Mouse (Mus musculus) c-Kit-positive CD71-negative TER-119-negative erythroid progenitor cells, embryonic 14.5 days (primary cell): ENCODE data around the gene Noxred1.
"Not testable (repeated sequence)": the region's sequence is repeated elsewhere in the genome, so short reads cannot be mapped to it uniquely, and the experiment has no call there.

Experiments used
- DNase-seq: peaks from one replicate; pipeline ENCODE4 v3.0.0-alpha.2; 2013; ENCODE audit warnings: low read depth

Gene Noxred1

DNA sequence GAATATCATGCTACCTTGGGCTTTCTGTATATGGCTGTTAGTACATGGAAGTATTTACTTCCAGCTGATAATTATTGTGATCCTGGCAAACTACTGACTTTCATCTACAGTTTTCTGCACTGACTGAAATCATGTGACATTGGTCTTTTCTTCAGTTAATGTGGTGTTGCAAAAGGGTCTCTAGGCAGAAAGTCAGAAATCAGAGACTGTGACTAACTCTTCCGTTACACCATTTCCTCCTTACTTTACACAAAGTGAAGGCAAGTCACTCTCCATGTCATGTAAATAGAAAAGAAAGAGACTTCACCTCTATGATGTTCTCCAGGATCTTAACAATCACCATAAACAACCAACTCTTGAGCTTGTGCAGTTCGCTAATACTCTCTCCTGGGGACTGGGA lies 8.9 kb downstream of the Noxred1 start:
- no peak for DNase-seq

- DNase-seq, result no peak
Measured at GRCm38 (mm10) chr12:87226801-87227200, 11.7 kb downstream of the Noxred1 start.

DNA sequence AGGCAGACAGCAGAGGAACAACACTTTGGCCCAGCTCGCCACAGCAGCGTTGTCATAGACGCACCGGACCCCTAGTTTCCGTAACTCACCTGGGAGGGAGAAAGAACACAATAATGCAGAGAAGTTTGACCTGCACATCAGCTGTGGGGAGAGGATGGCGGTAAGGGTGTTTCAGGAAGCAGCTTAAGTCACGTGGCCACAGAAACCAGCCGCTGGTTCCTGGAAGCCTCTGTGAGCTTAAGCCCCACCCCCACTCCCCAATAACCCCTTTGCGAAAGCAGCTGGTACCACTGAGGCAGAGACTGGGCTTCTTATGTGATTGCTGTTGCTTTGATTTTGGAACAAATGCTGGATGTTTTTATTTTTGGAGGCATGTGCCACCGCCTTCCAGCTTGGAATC lies 13.6 kb downstream of the Noxred1 start:
- no peak for DNase-seq

- DNase-seq, result no peak
Measured at GRCm38 (mm10) chr12:87219362-87219761, 19.2 kb downstream of the Noxred1 start.

GRCm38 (mm10) chr12:87217596-87217995 lies 20.9 kb downstream of the Noxred1 start:
- DNase-seq, result no peak

GRCm38 (mm10) chr12:87216053-87216452 lies 22.5 kb downstream of the Noxred1 start:
- no peak for DNase-seq

GRCm38 (mm10) chr12:87212844-87213606 lies 25.5 kb downstream of the Noxred1 start:
- DNase-seq, result no peak

DNA sequence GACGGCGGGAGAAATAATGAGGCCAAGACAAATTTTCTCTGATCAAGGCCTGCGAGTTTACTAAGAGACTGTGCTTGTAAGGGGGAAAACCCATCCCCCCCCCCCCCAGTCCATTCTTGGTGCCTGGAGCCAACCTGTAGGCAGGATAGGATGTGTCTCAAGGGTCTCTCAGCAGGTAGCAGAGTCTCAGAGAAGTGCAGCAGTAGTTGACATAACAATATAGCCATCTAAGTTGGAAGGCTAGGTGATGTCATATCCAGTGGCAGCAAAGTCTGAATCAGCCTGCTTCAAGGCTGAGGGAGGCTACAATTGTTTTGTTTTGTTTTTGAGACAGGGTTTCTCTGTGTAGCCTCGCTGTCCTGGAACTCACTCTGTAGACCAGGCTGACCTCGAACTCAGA lies 32.7 kb downstream of the Noxred1 start:
- DNase-seq, result not testable (repeated sequence)

DNA sequence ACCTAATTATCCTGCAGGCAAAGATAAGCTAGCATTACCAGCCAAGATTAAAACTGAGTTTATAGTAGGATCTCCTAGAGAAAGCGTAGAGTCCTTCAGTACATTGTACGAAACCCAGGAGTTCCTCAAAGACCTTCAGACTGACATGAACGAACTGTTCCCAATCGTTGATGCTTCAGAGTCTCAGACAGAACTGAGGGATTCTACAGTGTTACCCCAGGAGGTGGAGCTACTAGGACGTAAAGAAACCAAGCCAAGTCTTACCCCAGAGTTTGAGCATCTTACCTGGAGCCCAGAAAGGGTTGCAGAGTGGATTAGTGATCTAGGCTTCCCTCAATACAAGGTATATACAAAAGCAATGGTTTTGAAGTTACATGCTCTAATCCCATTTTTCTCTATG lies 36.8 kb downstream of the Noxred1 start:
- DNase-seq, result no peak

- peak; percentile 42 for DNase-seq
Measured at GRCm38 (mm10) chr12:87199973-87200586, 38.5 kb downstream of the Noxred1 start, which contains the start of gene Tmed8. Gene Tmed8, minus strand, starts transcription at chr12:87200454.

DNA sequence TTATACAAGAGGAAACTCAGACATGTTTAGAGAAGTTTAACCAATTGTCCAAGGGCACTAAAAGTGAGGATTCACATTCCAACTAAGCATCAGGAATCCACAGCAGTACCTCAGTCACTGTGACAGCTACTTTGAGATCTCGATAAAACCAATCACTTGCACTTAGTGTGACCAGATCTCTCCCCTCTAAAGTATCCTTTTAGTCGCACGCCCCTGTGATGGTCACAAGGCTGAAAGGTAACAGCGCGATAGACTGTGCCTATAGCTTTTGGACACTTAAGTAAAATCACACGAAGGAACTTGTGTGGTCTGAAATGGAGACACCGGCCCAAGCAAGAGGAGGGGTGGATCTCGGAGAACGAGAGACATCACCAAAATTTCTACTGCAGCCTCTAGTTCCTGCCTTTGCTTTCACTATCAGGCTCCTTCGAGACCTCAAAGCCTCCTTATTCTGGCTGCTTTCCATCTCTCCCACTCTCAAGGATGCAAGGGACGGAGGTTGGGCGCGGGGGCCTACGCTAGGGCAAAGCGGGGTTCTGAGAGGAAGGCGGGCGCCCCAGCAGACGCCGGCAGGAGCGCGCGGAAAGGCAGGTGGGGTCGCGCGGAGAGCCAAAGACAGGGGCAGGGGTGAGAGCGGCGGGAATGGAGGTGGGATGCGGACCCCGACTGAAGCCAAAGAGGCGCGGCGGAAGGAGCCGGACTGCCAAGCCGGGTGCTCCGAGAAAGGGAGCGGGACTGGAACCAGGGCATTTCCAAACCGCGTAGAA lies 39.1 kb downstream of the Noxred1 start, which contains the start of gene Samd15:
TSS of gene Samd15 (plus strand) at position 518 of the 767 bp plus-strand sequence.
- DNase-seq, result no peak

DNA sequence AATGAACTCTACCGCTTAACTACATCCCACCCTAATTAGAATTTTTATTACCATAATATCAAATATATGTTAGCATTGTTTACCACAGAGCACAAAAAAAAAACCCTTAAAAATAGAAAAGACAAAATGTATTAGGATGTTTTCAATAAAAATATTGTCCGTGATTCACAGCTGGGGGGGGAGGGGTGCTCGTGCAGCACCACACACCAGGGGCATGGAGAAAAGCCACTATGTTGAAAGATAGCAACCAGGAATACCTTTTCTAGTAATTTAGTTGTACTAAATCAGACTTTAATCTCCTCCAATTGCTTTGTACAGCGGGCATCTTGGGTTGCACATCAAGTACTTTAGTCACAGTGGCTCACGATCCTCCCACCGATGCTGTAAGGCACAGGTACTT lies 39.7 kb downstream of the Noxred1 start:
- no peak for DNase-seq

DNA sequence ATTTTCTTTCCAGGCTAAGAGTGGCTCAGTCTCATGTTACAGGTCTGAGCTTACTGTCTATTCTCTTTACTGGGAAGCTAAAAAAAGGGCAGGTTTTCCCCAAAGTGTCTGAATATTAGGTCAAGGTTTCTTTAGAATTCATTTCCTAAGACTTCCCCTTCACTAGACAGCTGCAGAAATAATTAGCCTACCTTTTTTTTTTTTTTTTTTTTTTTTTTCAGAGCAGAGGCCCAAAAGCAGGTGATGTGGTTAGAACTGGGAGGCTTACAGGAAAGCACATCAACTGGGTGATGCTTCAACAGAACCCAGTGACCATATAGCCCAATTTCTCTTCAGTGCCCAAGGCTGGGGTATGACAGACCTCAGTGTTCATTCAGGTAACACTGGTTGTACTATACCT lies 42.2 kb downstream of the Noxred1 start:
- DNase-seq, result no peak

- no peak for DNase-seq
Measured at GRCm38 (mm10) chr12:87195069-87195468, 43.5 kb downstream of the Noxred1 start.

DNA sequence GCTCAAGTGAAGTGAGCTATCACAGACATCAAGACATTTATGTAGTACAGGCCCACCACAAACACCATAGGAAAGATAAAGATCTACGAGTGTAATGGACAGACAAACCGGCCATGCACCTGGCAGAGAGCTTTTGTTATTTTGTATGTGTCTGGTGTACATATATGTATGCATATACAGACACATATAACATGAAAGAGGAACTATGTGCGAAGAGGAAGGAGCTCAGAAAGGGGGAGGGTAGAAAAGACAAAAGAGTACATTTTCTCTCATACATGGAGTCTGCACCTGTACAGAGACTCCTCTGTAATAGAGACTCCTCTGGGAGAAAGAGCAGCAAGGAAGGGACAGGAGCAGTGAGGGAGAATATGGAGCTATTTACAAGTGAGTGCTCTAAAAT lies 45.5 kb downstream of the Noxred1 start:
- DNase-seq, result no peak

DNA sequence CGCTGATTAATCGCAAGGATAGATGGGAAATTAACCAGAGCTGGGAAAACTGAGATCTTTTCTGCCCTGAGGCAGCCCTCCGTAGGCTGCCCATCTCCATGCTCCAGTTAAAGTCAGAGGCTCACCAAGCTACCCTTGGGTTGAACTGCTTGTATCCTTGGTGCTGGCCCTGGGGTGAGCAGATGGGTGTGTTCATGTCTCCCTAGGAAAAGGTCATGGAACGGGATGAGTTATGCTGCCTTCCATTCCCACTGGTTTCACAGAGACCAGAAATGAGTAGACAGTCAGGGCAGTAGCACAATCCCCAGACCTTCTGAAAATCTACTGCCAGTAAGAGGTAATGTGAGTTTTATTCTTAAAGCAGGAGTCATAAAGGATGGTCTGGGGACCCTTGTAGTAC lies 60.9 kb downstream of the Noxred1 start:
- DNase-seq, result no peak

DNA sequence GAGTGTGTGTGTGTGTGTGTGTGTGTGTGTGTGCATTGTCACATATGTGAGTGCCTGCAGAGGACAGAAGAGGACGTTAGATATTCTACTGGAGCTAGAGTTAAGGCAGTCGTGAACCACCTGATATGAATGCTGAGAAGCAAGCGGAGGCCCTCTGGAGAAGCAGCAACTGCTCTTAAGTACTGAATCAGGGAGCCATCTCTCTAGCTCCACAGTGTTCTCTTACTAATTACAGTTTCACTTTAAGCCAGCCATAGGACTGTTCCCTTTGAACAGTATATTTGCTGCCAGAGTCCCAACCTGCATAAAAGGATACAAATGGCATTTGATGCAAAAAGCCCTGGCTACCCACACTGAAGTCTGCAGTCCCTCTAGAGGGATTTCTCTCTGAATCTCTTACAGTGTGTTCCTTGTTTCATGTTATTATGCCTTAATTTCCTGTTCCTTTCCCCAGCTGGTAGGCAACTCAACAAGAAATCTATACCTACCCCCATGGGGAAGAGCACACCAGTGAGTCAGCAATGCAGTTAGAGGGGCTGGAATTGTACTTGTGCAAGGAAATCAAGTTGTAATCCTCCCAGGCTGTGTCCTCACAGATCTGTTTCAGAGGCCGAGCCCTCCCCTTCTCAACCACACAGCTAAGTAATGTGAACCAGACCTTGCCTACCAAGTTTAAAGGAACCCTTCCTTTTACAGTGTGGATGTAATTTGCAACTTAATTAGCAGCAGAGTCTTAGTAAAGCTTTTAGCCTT lies 63.2 kb downstream of the Noxred1 start:
- no peak for DNase-seq
